Mouse (Mus musculus) right cerebral cortex, adult 18-20 months (tissue): ENCODE results near the gene Susd2.

ENCODE experiments used
- DNase-seq: peaks from one replicate; pipeline ENCODE4 v3.0.0; 2022; ENCODE audit warnings: mixed read lengths

The Susd2 gene

GRCm38 (mm10) chr10:75616044-75616443, 27.8 kb downstream of the Susd2 start:
- no peak for DNase-seq

GRCm38 (mm10) chr10:75610486-75610885, 33.3 kb downstream of the Susd2 start:
- no peak for DNase-seq

GRCm38 (mm10) chr10:75608975-75609374, 34.8 kb downstream of the Susd2 start:
- no peak for DNase-seq

- no peak for DNase-seq
Observed at GRCm38 (mm10) chr10:75607253-75607652, 36.6 kb downstream of the Susd2 start.

GRCm38 (mm10) chr10:75605162-75605846, 38.5 kb downstream of the Susd2 start:
- no peak for DNase-seq

GRCm38 (mm10) chr10:75600189-75600730, 43.5 kb downstream of the Susd2 start:
- DNase-seq: no peak

GRCm38 (mm10) chr10:75595981-75596380, 47.8 kb downstream of the Susd2 start:
- no peak for DNase-seq

- DNase-seq: no peak
Observed at GRCm38 (mm10) chr10:75592585-75592984, 51.2 kb downstream of the Susd2 start.

- peak; percentile 17 for DNase-seq
Observed at GRCm38 (mm10) chr10:75591211-75591894, 52.5 kb downstream of the Susd2 start.

- no peak for DNase-seq
Observed at GRCm38 (mm10) chr10:75589651-75590050, 54.2 kb downstream of the Susd2 start.

- DNase-seq: no peak
Observed at GRCm38 (mm10) chr10:75589129-75589528, 54.7 kb downstream of the Susd2 start, which contains the start of gene Ggt5. Gene Ggt5 (plus strand): TSS chr10:75589340.

- no peak for DNase-seq
Observed at GRCm38 (mm10) chr10:75588336-75588735, 55.5 kb downstream of the Susd2 start.

- no peak for DNase-seq
Observed at GRCm38 (mm10) chr10:75587781-75588180, 56.0 kb downstream of the Susd2 start.
